Mouse (Mus musculus) adrenal gland (tissue): ENCODE measurements around the gene Itsn1.

ENCODE experiments used
- intact Hi-C: fragments of 180-260 bp; cut with DNase I; formaldehyde crosslinking; loops from one replicate; pipeline ENCODE4 v1.15.1; 2025

Itsn1 gene

GRCm38 (mm10) chr16:91729821-91730441 is 850 bp downstream of the Itsn1 start:
- intact Hi-C loops = loop anchor here (5.0 to 10.0 kb wide), 2 partner anchors 55 to 77 kb away; no protein-coding TSS in a partner anchor

DNA sequence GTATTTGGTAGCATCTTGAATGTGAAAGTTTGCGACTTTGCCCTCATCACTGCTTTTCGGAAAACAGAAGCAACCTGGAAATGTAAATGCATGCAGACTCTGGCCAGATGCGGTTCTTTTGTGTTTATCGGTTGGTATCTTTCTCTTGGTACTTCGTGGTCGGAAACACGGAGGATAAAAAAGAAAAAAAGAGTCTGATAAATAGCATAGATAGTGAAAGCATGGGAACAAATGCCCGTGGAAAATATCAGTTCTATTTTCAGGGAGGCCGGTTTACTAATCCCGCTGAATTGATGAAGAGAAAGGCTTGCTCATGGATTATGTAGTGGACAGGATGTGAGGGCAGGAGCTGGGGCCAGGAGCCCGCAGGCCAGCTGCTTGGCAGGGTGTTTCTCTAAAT is 1.4 kb downstream of the Itsn1 start:
- intact Hi-C loops = loop anchor here (10.0 kb wide), 1 partner anchor 54 kb away; no protein-coding TSS in a partner anchor

DNA sequence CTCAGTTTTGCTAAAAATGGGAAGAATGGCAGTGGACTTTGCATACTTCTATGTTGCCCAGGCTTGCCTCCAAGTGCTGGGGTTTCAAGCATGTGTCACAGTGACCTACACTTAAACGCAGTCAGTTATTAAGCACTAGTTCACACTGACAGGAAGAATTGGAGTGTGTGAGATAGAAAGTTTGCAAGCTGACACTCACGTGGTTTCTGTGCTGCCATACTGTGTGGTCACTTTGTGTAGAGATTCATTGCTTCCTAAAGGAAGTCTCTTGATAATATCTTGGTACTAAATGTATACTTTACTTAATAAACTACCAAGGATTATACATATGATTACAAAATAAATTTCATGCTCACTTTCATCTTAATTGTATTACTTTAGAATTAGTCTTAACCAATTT is 3.7 kb downstream of the Itsn1 start:
- intact Hi-C loops = loop anchor here (10.0 kb wide), 1 partner anchor 52 kb away; no protein-coding TSS in a partner anchor

- intact Hi-C loops = loop anchor here (10.0 kb wide), 1 partner anchor 50 kb away; no protein-coding TSS in a partner anchor
These were observed 5.7 kb downstream of the Itsn1 start for GRCm38 (mm10) chr16:91734771-91735170.

DNA sequence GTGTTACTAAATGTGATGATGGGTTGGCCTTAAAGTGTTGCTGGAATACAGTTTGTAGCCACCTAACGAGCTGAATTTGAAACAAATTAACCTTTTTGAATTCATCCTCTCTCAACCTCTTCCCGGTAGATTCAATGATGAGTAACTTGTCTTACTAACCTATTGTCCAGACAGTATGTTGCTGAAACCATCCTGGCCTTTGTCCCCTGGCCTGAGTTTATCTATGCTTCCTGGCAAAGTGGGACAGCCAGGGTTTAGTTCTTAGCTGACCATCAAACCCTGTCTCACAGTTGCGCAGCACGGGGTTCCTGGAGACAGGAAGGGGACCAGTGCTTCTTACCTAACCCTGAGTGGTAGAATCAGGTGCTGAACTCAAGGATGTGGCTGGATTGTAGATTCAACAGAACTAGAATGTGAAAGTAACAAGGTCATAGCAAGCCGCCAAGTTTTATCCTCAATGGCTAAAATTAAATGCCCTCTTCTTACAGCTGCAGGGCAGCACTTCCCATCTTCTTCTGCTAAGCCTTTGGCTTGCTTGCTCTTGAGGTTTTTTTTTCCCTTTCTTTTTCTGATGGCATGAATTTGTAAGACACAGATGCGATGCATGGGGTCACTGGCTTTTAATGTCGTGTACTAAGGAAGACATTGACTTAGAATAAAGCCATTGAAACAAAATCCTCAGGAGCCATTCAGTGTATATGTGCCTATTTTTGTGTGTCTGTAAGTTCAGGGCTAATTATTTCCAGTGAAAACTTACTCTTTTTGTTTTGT is 7.2 kb downstream of the Itsn1 start:
- intact Hi-C loops = loop anchor here (10.0 kb wide), 1 partner anchor 49 kb away; no protein-coding TSS in a partner anchor

DNA sequence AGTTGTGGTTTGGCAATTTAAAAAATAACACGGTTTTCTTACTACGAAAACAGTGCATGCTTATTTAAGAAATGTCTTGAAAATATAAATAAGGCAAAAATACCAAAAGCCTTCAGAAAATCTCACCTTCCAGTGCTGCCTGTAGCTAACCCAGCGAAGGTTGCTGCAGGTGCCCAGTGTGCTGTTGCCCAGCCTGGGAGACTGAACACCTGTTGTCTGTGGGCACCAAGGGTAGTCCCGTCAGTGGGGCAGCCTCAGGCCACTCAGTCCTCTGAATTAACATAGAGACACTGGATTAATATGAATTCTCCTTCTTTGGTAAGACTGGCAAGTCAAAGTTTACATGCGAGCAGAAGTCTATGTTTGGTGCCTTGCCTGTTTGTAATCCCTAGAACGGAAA is 9.4 kb downstream of the Itsn1 start:
- intact Hi-C loops = loop anchor here (10.0 kb wide), 1 partner anchor 46 kb away; no protein-coding TSS in a partner anchor

- intact Hi-C loops = no loop called here
These were observed 11.3 kb downstream of the Itsn1 start for GRCm38 (mm10) chr16:91740184-91740917.

- intact Hi-C loops = no loop called here
These were observed 11.8 kb downstream of the Itsn1 start for GRCm38 (mm10) chr16:91740918-91741255.

- intact Hi-C loops = no loop called here
These were observed 14.0 kb downstream of the Itsn1 start for GRCm38 (mm10) chr16:91743055-91743454.

- intact Hi-C loops = no loop called here
These were observed 17.2 kb downstream of the Itsn1 start for GRCm38 (mm10) chr16:91746101-91746950.

- intact Hi-C loops = no loop called here
These were observed 18.5 kb downstream of the Itsn1 start for GRCm38 (mm10) chr16:91747567-91747966.

GRCm38 (mm10) chr16:91751644-91752385 is 22.7 kb downstream of the Itsn1 start:
- intact Hi-C loops = no loop called here

DNA sequence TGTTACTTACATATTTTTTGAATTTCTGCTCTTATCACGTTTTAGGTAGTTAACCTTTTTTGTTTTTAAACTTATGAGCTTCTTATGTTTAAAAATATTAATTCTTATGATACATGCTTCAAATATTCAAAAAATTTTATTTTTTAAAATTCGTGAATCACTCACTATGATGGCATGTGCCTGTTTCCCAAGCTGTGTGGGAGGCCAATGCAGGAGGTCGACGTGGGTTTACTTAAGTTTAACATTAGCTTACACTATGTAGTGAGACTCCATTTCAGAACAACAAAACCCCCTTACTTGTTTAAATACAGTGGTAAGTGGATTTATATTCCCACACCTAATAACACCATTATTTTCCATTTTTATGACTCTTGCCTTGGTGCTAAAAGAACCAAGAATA is 24.5 kb downstream of the Itsn1 start:
- intact Hi-C loops = no loop called here

DNA sequence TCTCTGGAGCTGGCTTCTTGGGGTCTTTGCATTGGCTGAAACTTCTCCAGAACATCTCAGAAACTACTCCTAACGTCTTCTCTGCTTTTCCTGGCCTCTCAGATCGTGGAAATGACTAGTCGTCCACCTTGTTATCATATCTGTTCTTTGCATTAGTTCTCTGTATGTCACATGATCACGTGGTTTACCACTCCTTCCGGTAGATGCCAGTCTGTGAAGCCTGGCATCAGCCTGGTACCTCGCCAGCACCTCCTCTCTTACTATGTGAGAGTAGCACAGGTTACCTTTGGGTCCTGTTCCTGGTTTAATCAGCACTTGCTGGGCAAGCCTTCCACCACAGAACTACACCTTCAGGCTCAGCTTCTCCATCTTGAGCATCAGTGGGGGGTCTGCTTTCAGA is 25.9 kb downstream of the Itsn1 start:
- intact Hi-C loops = no loop called here

- intact Hi-C loops = no loop called here
These were observed 32.1 kb downstream of the Itsn1 start for GRCm38 (mm10) chr16:91761202-91761601.

- intact Hi-C loops = loop anchor here (1.0 kb wide), 1 partner anchor 35 kb away; no protein-coding TSS in a partner anchor
These were observed 32.7 kb downstream of the Itsn1 start for GRCm38 (mm10) chr16:91761761-91762160.

GRCm38 (mm10) chr16:91762476-91762875 is 33.4 kb downstream of the Itsn1 start:
- intact Hi-C loops = loop anchor here (1.0 kb wide), 1 partner anchor 34 kb away; no protein-coding TSS in a partner anchor

- intact Hi-C loops = no loop called here
These were observed 34.9 kb downstream of the Itsn1 start for GRCm38 (mm10) chr16:91763975-91764374.

GRCm38 (mm10) chr16:91764414-91764813 is 35.3 kb downstream of the Itsn1 start:
- intact Hi-C loops = no loop called here
